Mouse (Mus musculus) left cerebral cortex, adult 18-20 months (tissue): ENCODE data around the gene Abhd18. TPM values are rescaled to one million over a fixed set of nuclear protein-coding genes. Genes with fewer than 3 reads are reported as not detected.
"Not testable (repeated sequence)": the region's sequence is repeated elsewhere in the genome, so short reads cannot be mapped to it uniquely, and the experiment has no call there.

Experiments used
- DNase-seq, 2 experiments: peaks; one replicate each; pipeline ENCODE4 v3.0.0; 2021 to 2022; ENCODE audit warnings: low spot score in 2 of 2, mixed read lengths in 1 of 2
- long read RNA-seq, 2 experiments: library from polyadenylated mRNA; stranded (forward); transcript quantifications; one replicate each; pipeline ENCODE4 v2.0.0; 2021
- total RNA-seq, 2 experiments: library from RNA; stranded (reverse); gene quantifications; 2 replicates each; pipeline ENCODE4 v1.2.3; 2021

The Abhd18 gene
- 10 to 100 TPM; 11.9 to 13.8 TPM for total RNA-seq
- long read RNA-seq, experiment 1, partial matches to known transcripts = 1 of 12 reads
- long read RNA-seq, experiment 1, other reads (novel, unspliced or antisense) = 8 of 12 reads
- long read RNA-seq, experiment 2, full-length matches to known transcripts = 9 of 11 reads
- long read RNA-seq, experiment 2, partial matches to known transcripts = 0 of 11 reads
- long read RNA-seq, experiment 2, other reads (novel, unspliced or antisense) = 2 of 11 reads

- DNase-seq = not testable (repeated sequence)
Measured at GRCm38 (mm10) chr3:40846957-40847017, at the start of gene Abhd18. Gene Abhd18, plus strand, starts transcription at chr3:40846970.

DNA sequence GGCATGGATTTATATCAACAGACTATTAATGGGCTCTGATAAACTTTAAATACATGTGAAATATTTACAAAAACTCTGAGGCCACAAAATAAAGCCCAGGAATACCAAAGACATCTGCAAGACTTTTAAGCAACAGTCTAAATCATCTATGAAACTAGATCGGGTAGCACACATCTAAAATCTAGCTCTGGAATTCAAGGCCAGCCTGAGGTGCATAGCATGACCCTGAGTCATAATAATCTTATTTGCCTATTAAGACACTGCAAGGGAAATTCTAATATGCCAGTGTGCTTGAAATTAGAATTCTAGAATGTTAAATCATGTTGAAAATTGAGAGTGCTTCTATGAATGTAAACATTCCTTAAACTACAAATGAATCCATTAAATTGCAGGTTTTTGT, 48.7 kb upstream of the Abhd18 start:
- no peak for DNase-seq

- peak; percentile 35 to 39 for DNase-seq
Measured at GRCm38 (mm10) chr3:40798500-40798899, 48.3 kb upstream of the Abhd18 start.

DNA sequence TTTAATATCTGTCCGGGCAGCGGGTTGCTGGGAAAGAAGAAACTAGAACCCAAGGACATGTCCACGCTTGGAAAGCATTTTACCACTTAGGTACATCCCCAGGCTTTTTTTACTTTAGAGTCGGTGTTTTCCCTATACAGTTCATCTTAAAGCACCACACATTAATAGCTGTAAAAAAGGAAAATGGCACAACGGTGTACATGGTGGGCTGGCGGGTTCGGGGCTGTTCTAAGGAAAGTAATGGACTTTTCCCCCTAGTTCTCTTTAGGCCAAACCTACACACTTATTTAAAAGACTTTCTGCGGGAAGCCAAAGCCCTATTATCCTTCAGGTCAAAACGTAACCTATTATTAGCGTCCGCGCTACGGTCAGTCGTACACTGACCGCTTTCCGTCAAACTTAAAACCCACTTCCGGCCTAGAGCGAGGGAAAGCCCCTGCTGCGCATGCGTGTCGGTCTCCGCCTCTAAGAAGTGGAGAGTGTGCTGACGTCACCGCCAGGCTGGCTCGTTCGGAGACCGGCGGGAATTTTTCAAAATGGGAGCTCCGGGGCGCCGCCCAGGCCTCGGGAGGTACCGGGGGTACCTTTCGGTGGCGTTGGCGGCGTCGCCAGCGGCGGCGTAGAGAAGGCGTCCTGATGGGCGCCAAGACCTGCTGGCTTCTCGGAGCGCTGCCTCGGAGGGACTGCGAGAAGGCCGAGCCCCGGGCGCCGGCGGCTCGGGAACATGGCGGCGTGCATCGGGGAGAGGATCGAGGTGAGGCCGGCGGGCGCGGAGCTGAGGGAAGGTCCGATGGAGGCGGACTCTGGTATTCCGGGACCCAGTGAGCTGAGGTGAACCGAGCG, 47.0 kb upstream of the Abhd18 start, which contains the start of gene Plk4:
Gene Plk4, plus strand, starts transcription at position 490 of the 843 bp plus-strand sequence.
- peak; percentile 97 to 98 for DNase-seq

GRCm38 (mm10) chr3:40800373-40800823, 46.4 kb upstream of the Abhd18 start:
- DNase-seq = peak; percentile 13 to 47

DNA sequence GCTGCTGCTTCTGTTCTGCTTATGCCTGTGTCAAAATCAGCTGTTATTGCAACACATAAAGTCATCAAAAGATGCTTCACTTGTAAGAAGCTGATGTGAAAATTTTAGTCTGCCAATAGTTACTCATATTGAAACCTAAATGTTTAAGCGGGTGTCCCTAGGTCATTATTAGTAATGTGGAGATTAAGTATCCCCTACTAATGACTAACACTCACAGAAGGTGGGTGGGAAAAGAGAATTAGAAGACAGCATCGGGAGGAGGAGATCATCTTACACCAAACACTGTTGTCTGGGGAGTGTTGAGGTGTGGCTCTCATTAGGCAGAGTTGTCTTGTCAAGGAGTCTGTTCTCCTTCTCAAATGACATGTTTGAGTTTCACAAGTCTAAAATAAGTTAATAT, 39.9 kb upstream of the Abhd18 start:
- DNase-seq = no peak

DNA sequence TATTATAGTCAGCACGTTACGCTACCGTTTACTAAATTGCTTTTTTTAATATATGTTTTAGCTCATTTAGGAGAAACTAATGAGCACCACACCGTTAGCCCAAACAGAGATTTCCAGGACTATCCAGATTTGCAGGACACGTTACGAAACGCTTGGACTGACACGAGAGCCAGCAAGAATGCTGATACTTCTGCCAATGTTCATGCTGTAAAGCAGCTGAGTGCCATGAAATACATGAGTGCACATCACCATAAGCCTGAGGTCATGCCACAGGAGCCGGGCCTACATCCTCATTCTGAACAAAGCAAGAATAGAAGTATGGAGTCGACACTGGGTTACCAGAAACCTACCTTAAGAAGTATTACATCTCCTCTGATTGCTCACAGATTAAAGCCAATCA, 38.1 kb upstream of the Abhd18 start:
- DNase-seq = no peak

DNA sequence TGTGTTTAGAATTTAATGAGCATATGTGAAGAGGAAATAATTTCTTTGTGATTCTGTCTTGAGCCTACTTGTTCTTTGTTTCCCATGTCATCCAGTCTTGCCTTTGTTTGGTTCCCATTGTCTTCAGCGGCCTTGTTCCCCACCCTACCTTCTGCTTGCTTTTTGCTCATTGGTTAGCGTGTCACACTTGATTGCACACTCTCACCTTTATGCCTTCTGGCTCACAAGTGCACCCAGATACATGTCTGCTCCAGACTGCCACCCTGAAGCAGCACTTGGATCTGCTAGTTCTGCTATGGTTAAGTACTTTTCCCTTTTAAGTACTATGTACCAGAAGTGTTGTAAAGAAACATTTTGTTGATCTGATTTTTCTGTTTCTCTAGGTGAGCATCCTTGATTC, 36.9 kb upstream of the Abhd18 start:
- no peak for DNase-seq

DNA sequence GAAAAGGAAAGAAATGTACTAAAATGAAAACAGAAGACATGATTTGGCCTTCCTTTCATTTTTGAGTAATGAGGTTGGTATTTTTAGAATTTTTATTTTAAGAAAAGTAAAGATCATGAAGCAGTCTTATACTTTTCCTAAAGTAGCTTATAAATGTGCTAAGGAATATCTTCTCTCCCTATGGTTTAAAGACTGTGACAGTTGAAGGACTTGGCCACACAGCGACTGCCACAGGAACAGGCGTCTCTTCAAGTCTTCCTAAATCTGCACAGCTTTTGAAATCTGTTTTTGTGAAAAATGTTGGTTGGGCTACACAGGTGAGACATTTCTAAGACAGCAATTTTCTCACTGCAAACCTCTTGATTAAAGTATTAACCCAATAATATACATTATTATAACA, 33.5 kb upstream of the Abhd18 start:
- no peak for DNase-seq

- DNase-seq = peak in 1 of 2 experiments; percentile 2
Measured at GRCm38 (mm10) chr3:40845521-40845920, 1.2 kb upstream of the Abhd18 start.

GRCm38 (mm10) chr3:40846473-40846956, 255 bp upstream of the Abhd18 start, which contains the start of gene Mfsd8:
Gene Mfsd8, minus strand, starts transcription at chr3:40846886.
- peak; percentile 87 to 96 for DNase-seq

- peak; percentile 43 to 50 for DNase-seq
Measured at GRCm38 (mm10) chr3:40847018-40847417, 248 bp downstream of the Abhd18 start.

DNA sequence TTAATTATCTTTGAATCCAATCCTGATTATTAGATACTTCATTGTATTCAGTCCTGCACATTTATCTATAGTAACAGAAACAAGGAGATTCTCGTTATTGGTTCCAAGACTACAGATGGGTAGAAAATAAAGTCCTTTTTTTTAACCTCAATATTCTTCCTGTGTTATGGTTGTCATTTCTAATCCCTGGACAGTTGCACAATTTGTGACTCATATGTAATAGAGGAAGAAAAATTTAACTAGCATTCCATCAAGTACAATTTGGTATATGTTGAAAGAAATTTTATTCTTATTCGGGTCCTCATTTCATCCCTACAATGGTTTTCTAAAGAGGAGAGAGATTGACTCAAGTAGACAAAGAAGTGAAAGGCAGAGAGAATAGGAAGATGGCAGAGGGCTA, 1.2 kb downstream of the Abhd18 start:
- not testable (repeated sequence) for DNase-seq

- DNase-seq = not testable (repeated sequence)
Measured at GRCm38 (mm10) chr3:40853123-40853738, 6.5 kb downstream of the Abhd18 start.

GRCm38 (mm10) chr3:40893816-40894258, 47.1 kb downstream of the Abhd18 start:
- peak; percentile 95 to 98 for DNase-seq

DNA sequence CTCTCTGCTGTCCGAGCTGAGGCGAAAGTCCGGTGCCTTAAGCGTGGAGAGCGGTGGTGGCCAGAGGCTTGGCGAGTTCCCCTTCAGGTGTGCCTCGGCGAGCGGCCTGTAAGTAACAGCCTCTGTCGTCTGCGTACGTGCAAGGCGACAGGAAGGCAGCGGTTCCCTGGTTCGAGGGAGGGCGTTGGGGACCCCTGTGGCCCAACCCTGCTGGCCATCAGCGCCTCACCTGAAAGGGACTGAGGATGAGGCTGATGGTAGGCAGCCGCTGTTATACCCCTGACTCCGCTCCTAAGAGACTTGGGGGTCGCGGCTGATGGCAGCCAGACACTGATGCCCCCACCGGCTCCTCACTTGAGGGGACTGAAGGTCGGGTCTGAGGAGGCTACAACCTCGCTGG, 47.6 kb downstream of the Abhd18 start:
- DNase-seq = peak in 1 of 2 experiments; percentile 7

GRCm38 (mm10) chr3:40902443-40902842, 55.7 kb downstream of the Abhd18 start, which contains the start of gene 1700034I23Rik:
Gene 1700034I23Rik, minus strand, starts transcription at chr3:40902543.
- DNase-seq = not testable (repeated sequence)

- no peak for DNase-seq
Measured at GRCm38 (mm10) chr3:40938189-40938588, 91.4 kb downstream of the Abhd18 start.

DNA sequence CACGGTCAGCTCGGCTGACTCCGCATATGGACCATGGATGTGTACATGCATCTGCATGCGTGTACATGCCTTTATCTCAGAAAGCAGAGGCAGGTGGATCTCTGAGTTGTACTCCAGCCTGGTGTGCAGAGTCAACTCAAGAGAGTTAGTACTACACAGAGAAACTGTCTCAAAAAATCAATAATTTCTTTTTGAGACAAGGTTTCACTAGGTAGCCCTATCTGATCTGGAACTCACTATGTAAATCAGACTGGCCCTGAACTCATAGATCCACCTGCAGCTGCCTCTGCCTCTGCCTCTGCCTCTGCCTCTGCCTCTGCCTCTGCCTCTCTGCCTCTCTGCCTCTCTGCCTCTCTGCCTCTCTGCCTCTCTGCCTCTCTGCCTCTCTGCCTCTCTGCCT, 91.8 kb downstream of the Abhd18 start:
- no peak for DNase-seq

DNA sequence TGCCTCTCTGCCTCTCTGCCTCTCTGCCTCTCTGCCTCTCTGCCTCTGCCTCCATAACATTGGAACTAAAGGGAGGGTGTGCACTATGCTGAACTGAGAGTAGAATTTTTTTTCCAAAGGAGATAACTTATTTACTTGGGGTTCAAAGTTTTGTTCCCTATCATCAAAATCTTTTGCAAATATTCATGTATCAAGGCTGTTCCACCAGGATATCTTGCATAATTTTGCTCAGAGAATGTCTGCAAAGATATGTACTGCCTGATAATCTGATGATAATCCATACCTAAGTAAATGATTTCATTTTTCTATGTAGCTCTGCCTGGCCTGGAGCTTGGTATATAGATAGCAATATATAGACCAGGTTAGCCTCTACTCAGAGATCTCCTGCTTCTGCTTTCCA, 92.2 kb downstream of the Abhd18 start:
- no peak for DNase-seq

DNA sequence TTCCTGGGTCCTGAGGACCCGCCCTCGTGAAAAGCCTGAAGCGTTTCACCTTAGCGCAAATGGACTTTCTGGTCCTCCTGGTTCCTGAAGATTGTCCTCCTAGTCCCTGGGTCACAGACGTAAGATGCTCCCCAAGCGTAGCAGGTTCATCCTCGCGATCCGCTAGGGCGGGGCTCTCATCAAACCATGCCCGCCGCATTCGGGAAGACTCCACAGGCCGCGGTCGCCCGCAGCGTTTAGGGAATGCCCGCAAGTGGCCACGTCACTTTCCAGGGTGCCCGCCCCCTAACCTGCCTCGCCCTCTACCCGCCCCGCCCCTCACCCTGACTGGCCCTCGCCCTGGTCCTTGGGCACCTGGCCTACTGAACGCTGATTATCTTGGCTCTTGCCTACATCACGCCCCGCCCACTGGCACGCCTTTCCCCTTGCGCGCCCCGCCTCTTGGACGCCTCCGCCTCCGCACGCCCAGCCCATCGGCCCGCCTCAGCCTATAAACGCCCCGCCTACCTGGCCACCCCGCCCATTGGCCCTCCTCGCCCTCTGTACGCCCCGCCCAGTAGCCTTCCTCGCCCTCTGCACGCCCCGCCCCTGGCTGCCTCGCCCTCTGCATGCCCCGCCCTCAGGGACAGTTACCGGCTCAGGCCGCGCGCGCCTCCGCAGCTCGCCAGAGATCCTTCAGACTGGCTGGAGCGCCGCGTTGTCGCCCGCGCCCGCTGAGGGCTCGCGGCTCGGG, 102.6 kb downstream of the Abhd18 start, which contains the start of gene Larp1b:
Gene Larp1b, plus strand, starts transcription at position 659 of the 733 bp plus-strand sequence.
- peak; percentile 99 for DNase-seq
